Mouse (Mus musculus) stomach, postnatal 0 days (tissue): ENCODE data around the gene Jph4.
A peak's percentile ranks its signal among the peaks of the same experiment; 100 is the strongest.

Experiments
- CTCF ChIP-seq: IDR thresholded peaks from 2 replicates; pipeline ENCODE4 v1.5.1; 2016; ENCODE audit warnings: antibody characterized with exemption, low read depth, mild to moderate bottlenecking, moderate library complexity
- EP300 ChIP-seq: optimal IDR thresholded peaks from 2 replicates; pipeline ENCODE3; 2016; ENCODE audit warnings: antibody characterized with exemption

DNA sequence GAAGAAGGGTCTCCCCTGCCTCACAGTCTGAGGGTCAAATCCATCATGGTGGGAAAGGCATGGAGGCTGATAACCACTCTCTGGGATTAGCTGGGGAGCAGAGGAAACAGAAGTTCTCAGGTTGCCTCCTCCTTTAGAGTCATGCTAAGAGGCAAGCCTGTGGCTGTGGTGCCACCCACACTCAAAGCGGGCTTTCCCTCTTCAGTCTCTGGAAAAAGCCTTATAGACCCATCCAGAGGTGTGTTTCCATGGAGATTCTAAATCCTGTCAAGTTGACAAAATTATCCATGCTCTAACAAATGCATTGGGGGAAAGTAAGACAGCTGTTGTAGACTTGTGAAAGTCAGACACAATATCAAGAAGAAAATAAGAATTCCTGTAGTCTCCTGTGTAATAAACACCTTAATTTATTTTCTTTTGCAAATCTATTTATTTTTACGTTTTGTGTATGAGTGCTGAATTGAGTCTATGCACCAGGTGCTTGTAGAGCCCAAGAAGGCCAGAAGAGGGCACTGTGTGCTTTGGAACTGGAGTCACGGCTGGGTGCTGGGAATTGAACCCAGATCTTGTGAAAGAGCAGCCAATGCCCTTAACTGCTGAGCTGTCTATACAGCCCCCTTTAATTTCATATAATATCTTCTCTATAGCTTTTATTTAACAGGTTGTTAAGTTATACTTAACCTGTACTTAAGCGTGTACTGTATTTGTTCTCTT, 2.8 kb upstream of the Jph4 start:
- TF ChIP-seq CTCF (peak; percentile 50), EP300 (no peak)
